Mouse (Mus musculus): Measurements from ENCODE around the gene Elp5.

DNA sequence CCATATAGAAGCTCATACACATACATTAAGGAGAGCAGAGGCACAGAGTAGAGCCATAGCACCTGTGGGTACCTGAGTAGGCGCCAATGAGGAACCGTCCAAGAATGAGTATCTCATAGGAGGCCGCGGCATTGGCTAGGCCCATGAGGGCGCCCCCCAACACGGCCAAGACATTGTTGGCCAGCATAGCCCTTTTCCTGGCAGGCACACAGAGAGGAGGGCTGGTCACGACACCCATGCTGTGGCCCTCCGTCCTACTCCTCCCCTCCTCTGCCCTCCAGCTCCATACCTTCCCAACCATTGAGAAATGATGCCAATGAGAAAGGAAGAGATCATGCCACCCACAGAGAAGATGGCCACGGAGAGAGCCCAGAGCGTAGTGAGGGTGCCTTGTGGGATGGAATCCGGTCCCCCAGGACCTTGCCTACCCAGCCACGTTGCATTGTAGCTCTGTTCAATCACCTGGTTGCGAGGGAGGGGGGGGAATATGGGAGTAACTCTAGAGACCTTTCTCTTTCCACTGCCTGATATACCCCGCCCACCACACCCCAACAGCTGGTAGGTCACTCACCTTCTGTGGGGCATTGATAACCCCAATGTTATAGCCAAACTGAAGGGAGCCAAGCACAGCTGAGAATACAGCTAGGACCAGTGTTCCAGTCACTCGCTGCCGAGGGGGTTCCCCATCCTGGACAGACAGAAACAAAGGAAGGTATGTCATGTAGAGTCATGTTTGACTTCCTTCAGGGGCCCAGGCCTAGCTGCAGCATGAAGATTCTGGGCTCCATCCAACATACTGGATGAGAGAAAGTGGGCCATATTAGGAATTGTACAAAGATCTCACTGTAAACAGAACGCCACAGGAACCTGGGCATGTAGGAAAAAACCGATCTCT lies 36.1 kb downstream of the Elp5 start:
- no peak for TF ChIP-seq CTCF (IDR thresholded peaks at IDR 0.05; ENCODE audit: insufficient read depth, low read depth, low read length)
- no peak for TF ChIP-seq POLR2A (IDR thresholded peaks at IDR 0.05; ENCODE audit: insufficient read depth, low read depth, low read length)
